Mouse (Mus musculus): ENCODE data around the gene Vmac. TPM values are rescaled to one million over a fixed set of nuclear protein-coding genes. Genes with fewer than 3 reads are reported as not detected.

Gene Vmac
- polyA plus RNA-seq, 1 experiment = 52.3 TPM

- Histone ChIP-seq H3K27me3 (ENCODE audit: control insufficient read depth, insufficient read depth, low read length) (no peaks in the 10 kb centered on the region), H3K4me3 (ENCODE audit: control insufficient read depth, insufficient read depth, low read length) (no peak overlapping the region), H3K36me3 (ENCODE audit: control insufficient read depth, insufficient read depth, low read length) (no peaks in the 10 kb centered on the region), H3K4me1 (replicated peaks; ENCODE audit: control insufficient read depth, insufficient read depth, low read length) (0 out of 2 replicates have a peak, but pooled peaks cover 2% of the 10 kb centered on the region), H3K27ac (ENCODE audit: control insufficient read depth, insufficient read depth, low read length) (no peak overlapping the region)
- 90% methylated on average over 17 of the region's 17 CpGs for WGBS
- no peak for TF ChIP-seq CTCF (IDR thresholded peaks at IDR 0.05; ENCODE audit: borderline replicate concordance, control insufficient read depth, extremely low read depth, insufficient read depth, low read length, poor library complexity)
- TF ChIP-seq POLR2A (IDR thresholded peaks at IDR 0.05; ENCODE audit: control insufficient read depth, extremely low read depth, insufficient read depth, low read length, poor library complexity) = no peak
- no peak for DNase-seq
Observed at GRCm38 (mm10) chr17:56740118-56740787, 22.4 kb upstream of the Vmac start.

GRCm38 (mm10) chr17:56738221-56738620 is 20.4 kb upstream of the Vmac start:
- Histone ChIP-seq H3K27ac (ENCODE audit: control insufficient read depth, insufficient read depth, low read length) (no peak overlapping the region), H3K36me3 (ENCODE audit: control insufficient read depth, insufficient read depth, low read length) (no peaks in the 10 kb centered on the region), H3K27me3 (ENCODE audit: control insufficient read depth, insufficient read depth, low read length) (no peaks in the 10 kb centered on the region), H3K4me1 (replicated peaks; ENCODE audit: control insufficient read depth, insufficient read depth, low read length) (no peaks in the 10 kb centered on the region), H3K4me3 (ENCODE audit: control insufficient read depth, insufficient read depth, low read length) (no peak overlapping the region)
- DNase-seq = no peak
- TF ChIP-seq POLR2A (IDR thresholded peaks at IDR 0.05; ENCODE audit: control insufficient read depth, extremely low read depth, insufficient read depth, low read length, poor library complexity) (no peak), CTCF (IDR thresholded peaks at IDR 0.05; ENCODE audit: borderline replicate concordance, control insufficient read depth, extremely low read depth, insufficient read depth, low read length, poor library complexity) (no peak)
- WGBS = 88% methylated on average over 10 of the region's 10 CpGs

GRCm38 (mm10) chr17:56736534-56736933 is 18.7 kb upstream of the Vmac start:
- Histone ChIP-seq H3K4me1 (replicated peaks; ENCODE audit: control insufficient read depth, insufficient read depth, low read length) (no peaks in the 10 kb centered on the region), H3K4me3 (ENCODE audit: control insufficient read depth, insufficient read depth, low read length) (no peak overlapping the region), H3K27me3 (ENCODE audit: control insufficient read depth, insufficient read depth, low read length) (no peaks in the 10 kb centered on the region), H3K36me3 (ENCODE audit: control insufficient read depth, insufficient read depth, low read length) (no peaks in the 10 kb centered on the region), H3K27ac (ENCODE audit: control insufficient read depth, insufficient read depth, low read length) (no peak overlapping the region)
- no peak for TF ChIP-seq POLR2A (IDR thresholded peaks at IDR 0.05; ENCODE audit: control insufficient read depth, extremely low read depth, insufficient read depth, low read length, poor library complexity)
- peak; percentile 79; the same call in 1 of the 2 replicates for TF ChIP-seq CTCF (IDR thresholded peaks at IDR 0.05; ENCODE audit: borderline replicate concordance, control insufficient read depth, extremely low read depth, insufficient read depth, low read length, poor library complexity)
- DNase-seq = peak; percentile 39
- WGBS = 51% methylated on average over 8 of the region's 8 CpGs

GRCm38 (mm10) chr17:56729656-56730055 is 11.8 kb upstream of the Vmac start:
- H3K27ac ChIP-seq (ENCODE audit: control insufficient read depth, insufficient read depth, low read length) = no peak overlapping the region
- peaks cover 7% of the 10 kb centered on the region; the same call in 1 of the 2 replicates for H3K4me1 ChIP-seq (replicated peaks; ENCODE audit: control insufficient read depth, insufficient read depth, low read length)
- TF ChIP-seq POLR2A (IDR thresholded peaks at IDR 0.05; ENCODE audit: control insufficient read depth, extremely low read depth, insufficient read depth, low read length, poor library complexity) (no peak), CTCF (IDR thresholded peaks at IDR 0.05; ENCODE audit: borderline replicate concordance, control insufficient read depth, extremely low read depth, insufficient read depth, low read length, poor library complexity) (no peak)
- H3K36me3 ChIP-seq (ENCODE audit: control insufficient read depth, insufficient read depth, low read length) = no peaks in the 10 kb centered on the region
- WGBS = 91% methylated on average over 2 of the region's 2 CpGs
- H3K4me3 ChIP-seq (ENCODE audit: control insufficient read depth, insufficient read depth, low read length) = no peak overlapping the region
- no peaks in the 10 kb centered on the region for H3K27me3 ChIP-seq (ENCODE audit: control insufficient read depth, insufficient read depth, low read length)
- no peak for DNase-seq

- WGBS = 79% methylated on average over 6 of the region's 6 CpGs
- Histone ChIP-seq H3K27ac (ENCODE audit: control insufficient read depth, insufficient read depth, low read length) (no peak overlapping the region; the same call in 1 of the 2 replicates), H3K4me3 (ENCODE audit: control insufficient read depth, insufficient read depth, low read length) (no peak overlapping the region), H3K36me3 (ENCODE audit: control insufficient read depth, insufficient read depth, low read length) (no peaks in the 10 kb centered on the region), H3K27me3 (ENCODE audit: control insufficient read depth, insufficient read depth, low read length) (no peaks in the 10 kb centered on the region), H3K4me1 (replicated peaks; ENCODE audit: control insufficient read depth, insufficient read depth, low read length) (peaks cover 7% of the 10 kb centered on the region; the same call in 1 of the 2 replicates)
- no peak for TF ChIP-seq POLR2A (IDR thresholded peaks at IDR 0.05; ENCODE audit: control insufficient read depth, extremely low read depth, insufficient read depth, low read length, poor library complexity)
- no peak for TF ChIP-seq CTCF (IDR thresholded peaks at IDR 0.05; ENCODE audit: borderline replicate concordance, control insufficient read depth, extremely low read depth, insufficient read depth, low read length, poor library complexity)
- no peak for DNase-seq
Observed at GRCm38 (mm10) chr17:56729151-56729550, 11.3 kb upstream of the Vmac start.

GRCm38 (mm10) chr17:56728117-56728516 is 10.3 kb upstream of the Vmac start:
- H3K4me1 ChIP-seq (replicated peaks; ENCODE audit: control insufficient read depth, insufficient read depth, low read length) = peaks cover 7% of the 10 kb centered on the region; the same call in 1 of the 2 replicates
- TF ChIP-seq POLR2A (IDR thresholded peaks at IDR 0.05; ENCODE audit: control insufficient read depth, extremely low read depth, insufficient read depth, low read length, poor library complexity) (no peak), CTCF (IDR thresholded peaks at IDR 0.05; ENCODE audit: borderline replicate concordance, control insufficient read depth, extremely low read depth, insufficient read depth, low read length, poor library complexity) (no peak)
- H3K36me3 ChIP-seq (ENCODE audit: control insufficient read depth, insufficient read depth, low read length) = peaks cover 6% of the 10 kb centered on the region; the same call in 1 of the 2 replicates
- WGBS = 54% methylated on average over 12 of the region's 12 CpGs
- H3K27ac ChIP-seq (ENCODE audit: control insufficient read depth, insufficient read depth, low read length) = no peak overlapping the region
- H3K4me3 ChIP-seq (ENCODE audit: control insufficient read depth, insufficient read depth, low read length) = no peak overlapping the region
- no peak for DNase-seq
- no peaks in the 10 kb centered on the region for H3K27me3 ChIP-seq (ENCODE audit: control insufficient read depth, insufficient read depth, low read length)

All from thymus, adult 2 months (tissue).